ENCODE assay signal across 25 mouse cellular contexts in genomic region chr12:32183584-32183983, GRCm38 (mm10).
"Had no signal": no experiment of that assay in that cellular context is flagged by ENCODE, and none has a peak within 500 bp of the region (broad histone marks: within the 10 kb centered on the region; RNA-seq: fewer than 3 reads in every experiment).

No protein-coding gene starts in this region.

- H3K4me1 ChIP-seq: embryonic facial prominence, embryonic 12.5 days; embryonic facial prominence, embryonic 13.5 days; embryonic facial prominence, embryonic 15.5 days; forebrain, embryonic 12.5 days; forebrain, embryonic 13.5 days; forebrain, embryonic 15.5 days had no signal

- H3K9ac ChIP-seq: embryonic facial prominence, embryonic 12.5 days; embryonic facial prominence, embryonic 13.5 days; embryonic facial prominence, embryonic 15.5 days; forebrain, embryonic 12.5 days; forebrain, embryonic 13.5 days; forebrain, embryonic 15.5 days; forebrain, postnatal 0 days had no signal

- ATAC-seq: forebrain, embryonic 13.5 days; forebrain, embryonic 14.5 days; forebrain, embryonic 15.5 days; forebrain, embryonic 16.5 days; forebrain, postnatal 0 days had no signal

- H3K4me2 ChIP-seq: embryonic facial prominence, embryonic 12.5 days; embryonic facial prominence, embryonic 13.5 days; embryonic facial prominence, embryonic 15.5 days; forebrain, embryonic 12.5 days; forebrain, embryonic 13.5 days; forebrain, embryonic 15.5 days had no signal

- H3K27me3 ChIP-seq: embryonic facial prominence, embryonic 12.5 days; embryonic facial prominence, embryonic 13.5 days; embryonic facial prominence, embryonic 15.5 days; forebrain, embryonic 12.5 days; forebrain, embryonic 13.5 days; forebrain, embryonic 15.5 days had no signal

- H3K9me3 ChIP-seq: embryonic facial prominence, embryonic 10.5 days; embryonic facial prominence, embryonic 12.5 days; embryonic facial prominence, embryonic 13.5 days; embryonic facial prominence, embryonic 15.5 days; forebrain, embryonic 10.5 days; forebrain, embryonic 12.5 days; forebrain, embryonic 13.5 days; forebrain, embryonic 15.5 days had no signal

- H3K4me3 ChIP-seq: embryonic facial prominence, embryonic 10.5 days; embryonic facial prominence, embryonic 12.5 days; embryonic facial prominence, embryonic 13.5 days; embryonic facial prominence, embryonic 15.5 days; erythroblast, embryonic 14.5 days; forebrain, embryonic 10.5 days; forebrain, embryonic 12.5 days; forebrain, embryonic 13.5 days; forebrain, embryonic 15.5 days; gastrocnemius, adult 2 months; heart, adult 2 months had no signal

- DNase-seq: cerebellum, adult 9-11 months; cerebellum, postnatal 10 days; cerebellum, postnatal 14 days; cerebellum, postnatal 25 days; cerebellum, postnatal 36 days; embryo, embryonic 11 days; forebrain, postnatal 0 days; gastrocnemius, adult 2 months; gastrocnemius, postnatal 10 days; gastrocnemius, postnatal 14 days; gastrocnemius, postnatal 25 days; gastrocnemius, postnatal 36 days; heart, adult 18-20 months; heart, adult 2 months had no signal

- H3K36me3 ChIP-seq: embryonic facial prominence, embryonic 10.5 days; embryonic facial prominence, embryonic 12.5 days; embryonic facial prominence, embryonic 13.5 days; embryonic facial prominence, embryonic 15.5 days; forebrain, embryonic 10.5 days; forebrain, embryonic 12.5 days; forebrain, embryonic 15.5 days had no signal

- H3K27ac ChIP-seq: embryonic facial prominence, embryonic 10.5 days; embryonic facial prominence, embryonic 12.5 days; embryonic facial prominence, embryonic 13.5 days; embryonic facial prominence, embryonic 15.5 days; forebrain, embryonic 10.5 days; forebrain, embryonic 12.5 days; forebrain, embryonic 13.5 days; forebrain, embryonic 15.5 days; gastrocnemius, adult 2 months; heart, adult 2 months had no signal
